Mouse (Mus musculus) hindbrain, embryonic 10.5 days (tissue): ENCODE data around the gene Tmed8. TPM values are rescaled to one million over a fixed set of nuclear protein-coding genes. Genes with fewer than 3 reads are reported as not detected.
A peak's percentile ranks its signal among the peaks of the same experiment; 100 is the strongest.
"Not testable (repeated sequence)": the region's sequence is repeated elsewhere in the genome, so short reads cannot be mapped to it uniquely, and the experiment has no call there.

Experiments
- DNase-seq: peaks from one replicate; pipeline ENCODE4 v3.0.0-alpha.2; 2017; ENCODE audit warnings: low spot score
- H3K27ac ChIP-seq: fragments of 300-500 bp; sonication (generic); 2 replicates; pipeline ENCODE4 v1.5.1; 2016; ENCODE audit warnings: mild to moderate bottlenecking, moderate library complexity
- H3K27me3 ChIP-seq: fragments of 300-500 bp; sonication (generic); 2 replicates; pipeline ENCODE4 v1.6.1; 2016; ENCODE audit warnings: mild to moderate bottlenecking; ENCODE audit not compliant: poor library complexity, insufficient read depth, severe bottlenecking
- H3K36me3 ChIP-seq: fragments of 300-500 bp; sonication (generic); 2 replicates; pipeline ENCODE4 v1.6.1; 2016; ENCODE audit warnings: mild to moderate bottlenecking, moderate library complexity
- H3K4me1 ChIP-seq: fragments of 300-500 bp; sonication (generic); replicated peaks from 2 replicates; pipeline ENCODE4 v1.6.1; 2016; ENCODE audit warnings: mild to moderate bottlenecking
- H3K4me3 ChIP-seq: fragments of 300-500 bp; sonication (generic); 2 replicates; pipeline ENCODE4 v1.5.1; 2016; ENCODE audit warnings: mild to moderate bottlenecking, moderate library complexity
- H3K9me3 ChIP-seq: fragments of 300-500 bp; sonication (generic); 2 replicates; pipeline ENCODE4 v1.6.1; 2016; ENCODE audit warnings: mild to moderate bottlenecking, moderate library complexity
- WGBS: fragments of 180-500 bp; shearing (Covaris S2); methylation state at CpG from one replicate; pipeline ENCODE4 v1.1.7; 2016; 5-methylcytosine and 5-hydroxymethylcytosine counted together
- polyA plus RNA-seq: library from polyadenylated mRNA; unstranded; fragments of >200 nt; fragmentation: Nextera tagmentation; extraction: Ambion mirVana; gene quantifications from 2 replicates; pipeline ENCODE4 v1.2.1, GENCODE M21; 2016

Tmed8 gene
- polyA plus RNA-seq, 1 experiment from 2014 or later: 3.8 TPM

DNA sequence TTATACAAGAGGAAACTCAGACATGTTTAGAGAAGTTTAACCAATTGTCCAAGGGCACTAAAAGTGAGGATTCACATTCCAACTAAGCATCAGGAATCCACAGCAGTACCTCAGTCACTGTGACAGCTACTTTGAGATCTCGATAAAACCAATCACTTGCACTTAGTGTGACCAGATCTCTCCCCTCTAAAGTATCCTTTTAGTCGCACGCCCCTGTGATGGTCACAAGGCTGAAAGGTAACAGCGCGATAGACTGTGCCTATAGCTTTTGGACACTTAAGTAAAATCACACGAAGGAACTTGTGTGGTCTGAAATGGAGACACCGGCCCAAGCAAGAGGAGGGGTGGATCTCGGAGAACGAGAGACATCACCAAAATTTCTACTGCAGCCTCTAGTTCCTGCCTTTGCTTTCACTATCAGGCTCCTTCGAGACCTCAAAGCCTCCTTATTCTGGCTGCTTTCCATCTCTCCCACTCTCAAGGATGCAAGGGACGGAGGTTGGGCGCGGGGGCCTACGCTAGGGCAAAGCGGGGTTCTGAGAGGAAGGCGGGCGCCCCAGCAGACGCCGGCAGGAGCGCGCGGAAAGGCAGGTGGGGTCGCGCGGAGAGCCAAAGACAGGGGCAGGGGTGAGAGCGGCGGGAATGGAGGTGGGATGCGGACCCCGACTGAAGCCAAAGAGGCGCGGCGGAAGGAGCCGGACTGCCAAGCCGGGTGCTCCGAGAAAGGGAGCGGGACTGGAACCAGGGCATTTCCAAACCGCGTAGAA lies 865 bp downstream of the Tmed8 start, which contains the start of gene Samd15:
Gene Samd15, plus strand, starts transcription at position 518 of the 767 bp plus-strand sequence.
- Histone ChIP-seq H3K27ac (peak within 1 kb of the TSS; percentile 94), H3K4me1 (peaks cover 20% of the 10 kb centered on the region), H3K9me3 (no peaks in the 10 kb centered on the region), H3K27me3 (peaks cover 7% of the 10 kb centered on the region; the same call in 1 of the 2 replicates), H3K36me3 (no peaks in the 10 kb centered on the region), H3K4me3 (peak within 1 kb of the TSS; percentile 90)
- DNase-seq: no peak
- 1% methylated on average over 38 of the region's 38 CpGs for whole genome bisulfite sequencing

- H3K27ac ChIP-seq: no peak overlapping the region
- peaks cover 7% of the 10 kb centered on the region; the same call in 1 of the 2 replicates for H3K27me3 ChIP-seq
- H3K4me1 ChIP-seq: peaks cover 20% of the 10 kb centered on the region
- peak overlapping the region; percentile 90 for H3K4me3 ChIP-seq
- no peaks in the 10 kb centered on the region for H3K9me3 ChIP-seq
- DNase-seq: no peak
- WGBS: 59% methylated on average over 6 of the region's 6 CpGs
- H3K36me3 ChIP-seq: no peaks in the 10 kb centered on the region
These were observed 1.5 kb downstream of the Tmed8 start for GRCm38 (mm10) chr12:87198792-87199191.

GRCm38 (mm10) chr12:87196310-87196709 lies 3.9 kb downstream of the Tmed8 start:
- Histone ChIP-seq H3K27ac (no peak overlapping the region), H3K9me3 (no peaks in the 10 kb centered on the region), H3K36me3 (no peaks in the 10 kb centered on the region), H3K27me3 (no peaks in the 10 kb centered on the region), H3K4me3 (no peak overlapping the region), H3K4me1 (peaks cover 25% of the 10 kb centered on the region)
- DNase-seq: no peak

DNA sequence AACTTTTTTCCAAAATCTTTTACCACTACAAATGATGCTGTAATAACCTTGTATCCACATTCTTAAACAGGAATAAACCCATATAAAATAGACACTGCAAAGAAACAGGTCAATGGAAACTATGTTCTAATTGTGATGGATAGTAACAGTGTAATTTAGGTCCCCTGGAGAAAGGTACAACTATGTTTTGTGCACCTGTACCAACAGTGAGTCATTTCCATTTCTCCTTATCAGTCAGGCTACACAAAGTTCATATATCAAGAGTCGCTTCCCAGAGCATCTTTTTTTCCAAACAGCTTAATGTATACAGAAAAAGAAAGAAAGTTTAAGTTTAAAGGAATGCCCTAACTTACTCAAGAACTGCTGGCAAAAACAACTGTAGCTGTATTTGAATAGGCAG lies 5.2 kb downstream of the Tmed8 start:
- Histone ChIP-seq H3K27me3 (no peaks in the 10 kb centered on the region), H3K9me3 (no peaks in the 10 kb centered on the region), H3K4me3 (no peak overlapping the region), H3K36me3 (no peaks in the 10 kb centered on the region), H3K4me1 (peaks cover 25% of the 10 kb centered on the region), H3K27ac (no peak overlapping the region)
- DNase-seq: no peak
- WGBS: 90% methylated on average over 1 of the region's 1 CpGs

DNA sequence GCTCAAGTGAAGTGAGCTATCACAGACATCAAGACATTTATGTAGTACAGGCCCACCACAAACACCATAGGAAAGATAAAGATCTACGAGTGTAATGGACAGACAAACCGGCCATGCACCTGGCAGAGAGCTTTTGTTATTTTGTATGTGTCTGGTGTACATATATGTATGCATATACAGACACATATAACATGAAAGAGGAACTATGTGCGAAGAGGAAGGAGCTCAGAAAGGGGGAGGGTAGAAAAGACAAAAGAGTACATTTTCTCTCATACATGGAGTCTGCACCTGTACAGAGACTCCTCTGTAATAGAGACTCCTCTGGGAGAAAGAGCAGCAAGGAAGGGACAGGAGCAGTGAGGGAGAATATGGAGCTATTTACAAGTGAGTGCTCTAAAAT lies 7.2 kb downstream of the Tmed8 start:
- WGBS: 91% methylated on average over 3 of the region's 3 CpGs
- DNase-seq: no peak
- no peaks in the 10 kb centered on the region for H3K9me3 ChIP-seq
- peaks cover 9% of the 10 kb centered on the region; the same call in 1 of the 2 replicates for H3K4me1 ChIP-seq
- H3K27me3 ChIP-seq: no peaks in the 10 kb centered on the region
- H3K27ac ChIP-seq: no peak overlapping the region
- peaks cover 3% of the 10 kb centered on the region; the same call in 1 of the 2 replicates for H3K36me3 ChIP-seq
- H3K4me3 ChIP-seq: no peak overlapping the region

GRCm38 (mm10) chr12:87177631-87178030 lies 22.6 kb downstream of the Tmed8 start:
- Histone ChIP-seq H3K36me3 (peaks cover 41% of the 10 kb centered on the region), H3K4me1 (no peaks in the 10 kb centered on the region), H3K27me3 (no peaks in the 10 kb centered on the region), H3K4me3 (no peak overlapping the region), H3K9me3 (no peaks in the 10 kb centered on the region), H3K27ac (no peak overlapping the region)
- no peak for DNase-seq
- 96% methylated on average over 4 of the region's 4 CpGs for WGBS

DNA sequence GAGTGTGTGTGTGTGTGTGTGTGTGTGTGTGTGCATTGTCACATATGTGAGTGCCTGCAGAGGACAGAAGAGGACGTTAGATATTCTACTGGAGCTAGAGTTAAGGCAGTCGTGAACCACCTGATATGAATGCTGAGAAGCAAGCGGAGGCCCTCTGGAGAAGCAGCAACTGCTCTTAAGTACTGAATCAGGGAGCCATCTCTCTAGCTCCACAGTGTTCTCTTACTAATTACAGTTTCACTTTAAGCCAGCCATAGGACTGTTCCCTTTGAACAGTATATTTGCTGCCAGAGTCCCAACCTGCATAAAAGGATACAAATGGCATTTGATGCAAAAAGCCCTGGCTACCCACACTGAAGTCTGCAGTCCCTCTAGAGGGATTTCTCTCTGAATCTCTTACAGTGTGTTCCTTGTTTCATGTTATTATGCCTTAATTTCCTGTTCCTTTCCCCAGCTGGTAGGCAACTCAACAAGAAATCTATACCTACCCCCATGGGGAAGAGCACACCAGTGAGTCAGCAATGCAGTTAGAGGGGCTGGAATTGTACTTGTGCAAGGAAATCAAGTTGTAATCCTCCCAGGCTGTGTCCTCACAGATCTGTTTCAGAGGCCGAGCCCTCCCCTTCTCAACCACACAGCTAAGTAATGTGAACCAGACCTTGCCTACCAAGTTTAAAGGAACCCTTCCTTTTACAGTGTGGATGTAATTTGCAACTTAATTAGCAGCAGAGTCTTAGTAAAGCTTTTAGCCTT lies 24.9 kb downstream of the Tmed8 start:
- 76% methylated on average over 4 of the region's 4 CpGs for WGBS
- no peaks in the 10 kb centered on the region for H3K4me1 ChIP-seq
- no peaks in the 10 kb centered on the region for H3K27me3 ChIP-seq
- DNase-seq: no peak
- H3K4me3 ChIP-seq: no peak overlapping the region
- no peak overlapping the region for H3K27ac ChIP-seq
- no peaks in the 10 kb centered on the region for H3K9me3 ChIP-seq
- peaks cover 59% of the 10 kb centered on the region for H3K36me3 ChIP-seq

- Histone ChIP-seq H3K27ac (no peak overlapping the region), H3K4me3 (no peak overlapping the region), H3K36me3 (peaks cover 37% of the 10 kb centered on the region), H3K27me3 (no peaks in the 10 kb centered on the region), H3K4me1 (peaks cover 14% of the 10 kb centered on the region), H3K9me3 (no peaks in the 10 kb centered on the region; the same call in 1 of the 2 replicates)
- 87% methylated on average over 5 of the region's 5 CpGs for WGBS
- no peak for DNase-seq
These were observed 39.4 kb downstream of the Tmed8 start for GRCm38 (mm10) chr12:87160815-87161214.

- no peaks in the 10 kb centered on the region; the same call in 1 of the 2 replicates for H3K9me3 ChIP-seq
- DNase-seq: no peak
- H3K4me1 ChIP-seq: peaks cover 14% of the 10 kb centered on the region
- WGBS: 71% methylated on average over 1 of the region's 1 CpGs
- H3K27ac ChIP-seq: no peak overlapping the region
- H3K4me3 ChIP-seq: no peak overlapping the region
- H3K36me3 ChIP-seq: peaks cover 42% of the 10 kb centered on the region
- H3K27me3 ChIP-seq: no peaks in the 10 kb centered on the region
These were observed 39.9 kb downstream of the Tmed8 start for GRCm38 (mm10) chr12:87160310-87160709.

- WGBS: 73% methylated on average over 7 of the region's 7 CpGs
These were observed 42.2 kb downstream of the Tmed8 start for GRCm38 (mm10) chr12:87158099-87158498.

GRCm38 (mm10) chr12:87157361-87157760 lies 42.9 kb downstream of the Tmed8 start:
- Histone ChIP-seq H3K9me3 (peaks cover 7% of the 10 kb centered on the region; the same call in 1 of the 2 replicates), H3K36me3 (peaks cover 32% of the 10 kb centered on the region), H3K4me3 (no peak overlapping the region), H3K27ac (no peak overlapping the region; the same call in 1 of the 2 replicates), H3K4me1 (peaks cover 14% of the 10 kb centered on the region), H3K27me3 (no peaks in the 10 kb centered on the region)
- DNase-seq: no peak
- WGBS: 55% methylated on average over 4 of the region's 4 CpGs

More at GRCm38 (mm10) chr12:87158099-87158498, 42.2 kb downstream of the Tmed8 start:
- Histone ChIP-seq H3K4me1 (peaks cover 14% of the 10 kb centered on the region), H3K9me3 (no peaks in the 10 kb centered on the region; the same call in 1 of the 2 replicates), H3K27ac (no peak overlapping the region), H3K27me3 (no peaks in the 10 kb centered on the region), H3K36me3 (peaks cover 25% of the 10 kb centered on the region), H3K4me3 (no peak overlapping the region)
- no peak for DNase-seq

GRCm38 (mm10) chr12:87154448-87154847 lies 45.8 kb downstream of the Tmed8 start:
- DNase-seq, H3K4me3 ChIP-seq, H3K27ac ChIP-seq, H3K27me3 ChIP-seq: not testable (repeated sequence)
- Histone ChIP-seq H3K4me1 (peaks cover 14% of the 10 kb centered on the region), H3K9me3 (peaks cover 11% of the 10 kb centered on the region), H3K36me3 (peaks cover 27% of the 10 kb centered on the region)
- 95% methylated on average over 4 of the region's 4 CpGs for WGBS

- H3K4me1 ChIP-seq: peaks cover 16% of the 10 kb centered on the region
- H3K9me3 ChIP-seq: peaks cover 13% of the 10 kb centered on the region
- H3K4me3 ChIP-seq: no peak overlapping the region
- H3K27ac ChIP-seq: no peak overlapping the region
- DNase-seq: no peak
- no peaks in the 10 kb centered on the region for H3K27me3 ChIP-seq
- peaks cover 20% of the 10 kb centered on the region for H3K36me3 ChIP-seq
- WGBS: 97% methylated on average over 5 of the region's 5 CpGs
These were observed 50.8 kb downstream of the Tmed8 start for GRCm38 (mm10) chr12:87149471-87149870.
